Mouse (Mus musculus) neutrophil, adult 59 days (primary cell): ENCODE measurements around the gene Sema3c. TPM values are rescaled to one million over a fixed set of nuclear protein-coding genes. Genes with fewer than 3 reads are reported as not detected.

ENCODE experiments used
- total RNA-seq, 2 experiments: library from RNA; stranded (reverse); gene quantifications; 1 replicate in 1 of 2; 2 replicates in 1 of 2; pipeline ENCODE4 v1.2.4; 2023

The Sema3c gene
- total RNA-seq = not detected

DNA sequence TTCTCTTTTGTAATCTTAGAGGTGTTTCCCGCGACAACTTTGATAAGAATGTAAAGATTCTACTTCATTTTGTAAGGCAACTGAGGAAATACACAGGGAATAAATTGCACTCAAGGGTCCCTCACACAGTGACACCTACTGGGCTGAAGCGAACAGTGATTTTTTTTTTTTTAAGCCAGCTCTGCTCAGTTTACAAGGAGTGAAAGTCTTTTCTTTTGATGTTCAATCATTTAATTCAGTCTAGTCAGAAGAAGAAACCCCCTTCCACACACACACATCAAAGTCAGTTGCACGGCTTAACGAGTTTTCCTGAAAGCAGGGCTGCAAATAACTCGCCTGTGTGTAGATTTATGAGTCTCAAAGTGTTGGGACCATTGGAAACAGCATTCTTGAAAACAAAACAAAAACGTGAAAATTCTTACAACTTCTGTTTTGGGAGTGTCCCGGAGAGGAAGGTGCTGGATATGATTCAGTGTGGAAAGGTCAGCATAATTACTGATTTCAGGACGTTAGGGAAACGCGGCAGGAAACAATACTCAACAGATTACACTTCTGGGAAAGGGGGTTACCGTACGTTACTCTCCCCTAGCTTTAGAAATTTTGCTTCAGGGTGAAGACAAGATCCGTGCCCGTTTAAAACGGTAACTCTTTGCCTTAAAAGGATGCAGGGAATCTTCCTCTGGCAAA is at the start of gene Sema3c:
Sema3c (plus strand) TSS at position 588 of the 687 bp plus-strand sequence.

Other genes with a start within 250 kb of the Sema3c start
- gene Speer4f2, start 201.1 kb upstream of the Sema3c start, total RNA-seq = not detected
- gene Speer4f1, start 98.2 kb upstream of the Sema3c start, total RNA-seq = not detected